Mouse (Mus musculus) adrenal gland, postnatal 4 days (tissue): ENCODE results near the gene Prr5. TPM values are rescaled to one million over a fixed set of nuclear protein-coding genes. Genes with fewer than 3 reads are reported as not detected.
"Not testable (repeated sequence)": the region's sequence is repeated elsewhere in the genome, so short reads cannot be mapped to it uniquely, and the experiment has no call there.

Source experiments
- DNase-seq, 2 experiments: peaks; one replicate each; pipeline ENCODE4 v3.0.0; 2021 to 2022; ENCODE audit warnings: low spot score in 2 of 2, mixed read lengths in 2 of 2
- total RNA-seq, 2 experiments: library from RNA; stranded (reverse); gene quantifications; 2 replicates each; pipeline ENCODE4 v1.2.3; 2021

Gene Prr5
- total RNA-seq, 2 experiments from 2014 or later = 15.3 to 17.6 TPM

DNA sequence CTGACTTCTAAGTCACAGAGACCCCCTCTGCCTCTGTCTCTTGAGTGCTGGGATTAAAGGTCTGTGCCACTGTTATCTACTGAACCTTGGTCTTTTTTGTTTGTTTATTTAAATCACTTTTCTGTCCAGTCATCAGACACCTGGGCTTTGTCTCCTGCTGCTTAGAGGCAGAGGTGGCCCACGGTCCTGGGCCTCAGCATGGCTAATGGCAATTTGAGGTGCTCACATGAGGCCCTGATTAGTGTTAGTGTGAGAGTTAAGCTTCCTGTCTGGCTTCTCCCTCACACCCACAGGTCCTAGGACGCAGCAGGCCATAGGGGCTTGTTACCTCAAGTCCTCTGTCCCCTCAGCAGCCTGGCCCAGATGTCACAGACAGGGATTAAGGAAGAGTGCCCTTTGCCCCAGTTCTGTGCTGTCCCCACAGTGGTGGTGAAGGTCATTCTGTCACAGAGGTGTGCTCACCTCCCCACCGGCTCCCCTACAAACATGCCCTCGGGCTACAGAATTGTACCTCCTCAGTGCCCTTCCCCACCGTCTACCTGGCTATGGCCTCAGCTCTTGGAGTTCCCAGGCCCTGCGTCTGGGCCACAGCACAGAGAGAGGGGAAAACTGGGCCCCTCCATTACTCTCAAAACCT, 37.7 kb downstream of the Prr5 start:
- no peak for DNase-seq

DNA sequence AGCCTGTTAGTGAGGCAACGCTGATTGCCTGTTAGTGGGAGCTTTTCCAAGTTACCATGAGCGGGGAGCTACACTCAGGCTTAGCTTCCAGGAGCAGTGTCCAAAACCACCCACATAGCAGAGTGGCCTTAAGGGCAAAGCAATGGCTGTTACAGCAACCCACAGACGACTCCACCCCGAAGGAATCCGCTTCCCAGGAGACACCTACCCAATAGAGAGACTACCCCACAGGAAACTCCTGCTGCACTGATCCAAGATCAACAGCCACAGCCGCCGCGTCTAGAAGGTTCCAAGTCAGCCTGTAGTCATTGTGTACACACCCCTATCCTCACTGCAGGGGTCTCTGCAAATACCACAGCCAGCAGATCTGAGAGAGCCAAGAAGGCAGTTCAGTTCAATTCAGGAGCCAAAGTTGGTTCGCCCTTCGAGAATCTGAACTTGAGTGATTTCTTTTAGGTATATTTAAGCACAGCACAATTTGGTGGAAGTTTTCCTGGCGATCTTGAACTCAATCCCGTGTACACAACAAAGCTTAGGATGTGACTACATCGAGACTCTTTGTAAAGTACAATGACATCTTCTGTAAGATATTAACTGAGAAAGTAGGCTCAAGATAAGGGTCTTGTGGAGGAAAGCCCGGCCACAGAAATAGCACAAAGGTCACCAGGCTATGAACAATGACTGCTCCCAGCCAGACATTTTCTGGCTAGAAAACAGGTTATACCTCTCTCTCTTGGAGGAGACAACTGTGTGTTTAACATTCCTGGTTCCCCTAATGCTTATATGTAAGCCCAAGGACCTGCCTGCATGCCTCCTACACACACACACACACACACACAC, 43.4 kb downstream of the Prr5 start:
- no peak for DNase-seq

DNA sequence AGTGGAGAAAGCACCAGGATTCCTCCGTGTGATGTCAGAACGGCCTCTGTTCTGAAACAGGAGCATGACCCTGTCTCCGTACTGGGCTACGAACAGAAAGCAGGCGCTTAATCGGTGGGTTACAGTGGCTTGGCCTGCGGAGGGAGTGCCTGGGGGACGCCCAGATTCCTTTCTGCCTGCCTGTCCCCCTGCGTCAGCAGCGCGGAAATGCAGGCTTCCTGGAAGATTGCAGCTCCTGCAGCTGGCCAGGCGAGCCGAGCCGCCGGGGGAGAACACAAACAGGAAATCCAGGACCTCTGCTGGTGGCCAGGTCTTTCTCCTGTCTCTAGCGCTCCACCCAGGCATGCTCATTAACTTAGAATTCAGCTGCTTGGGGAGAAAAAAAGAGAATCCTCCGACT, 45.3 kb downstream of the Prr5 start:
- peak in 1 of 2 experiments; percentile 63 for DNase-seq

DNA sequence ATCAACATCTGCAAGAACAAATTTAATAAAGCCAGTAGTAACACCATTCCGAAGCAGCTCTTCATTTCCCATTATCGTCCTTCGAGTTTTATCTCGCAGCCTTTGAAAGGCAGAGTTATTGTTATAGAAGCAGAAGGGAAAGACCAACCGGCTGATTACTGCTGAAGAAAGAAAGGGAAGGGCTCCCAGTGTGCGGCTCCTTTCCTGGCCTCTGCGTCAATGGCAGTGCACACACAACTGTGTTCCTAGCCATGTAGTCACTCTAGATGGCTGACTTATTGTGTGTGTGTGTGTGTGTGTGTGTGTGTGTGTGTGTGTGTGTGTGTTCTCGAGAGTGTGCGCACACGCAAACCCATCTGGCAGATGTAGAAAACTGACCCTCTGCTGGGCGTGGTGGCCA, 45.7 kb downstream of the Prr5 start:
- DNase-seq = no peak

DNA sequence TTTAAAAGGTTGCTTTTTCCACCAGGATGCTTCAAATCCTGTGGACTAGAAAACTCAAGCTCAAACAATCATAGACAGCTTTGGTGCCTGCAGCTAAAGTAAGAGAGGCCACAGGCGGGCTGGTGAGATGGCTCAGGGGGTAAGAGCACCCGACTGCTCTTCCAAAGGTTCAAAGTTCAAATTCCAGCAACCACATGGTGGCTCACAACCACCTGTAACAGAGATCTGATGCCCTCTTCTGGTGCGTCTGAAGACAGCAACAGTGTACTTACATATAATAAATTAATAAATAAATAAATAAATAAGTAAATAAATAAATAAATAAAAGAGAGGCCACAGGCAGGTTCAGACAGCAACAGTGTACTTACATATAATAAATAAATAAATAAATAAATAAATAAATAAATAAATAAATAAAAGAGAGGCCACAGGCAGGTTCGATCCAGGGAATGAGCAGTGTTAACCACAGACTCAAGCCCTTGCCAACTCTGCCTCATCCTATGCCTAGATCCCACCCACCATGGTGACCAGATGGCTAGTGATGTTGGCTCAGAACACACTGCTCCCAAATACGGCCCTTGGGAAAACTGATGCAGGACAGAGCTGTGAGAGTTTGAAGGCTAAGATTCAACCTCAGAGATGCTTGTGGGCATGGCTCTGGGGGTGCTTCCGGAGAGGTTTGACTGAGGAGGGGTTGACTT, 48.3 kb downstream of the Prr5 start:
- DNase-seq = not testable (repeated sequence)

DNA sequence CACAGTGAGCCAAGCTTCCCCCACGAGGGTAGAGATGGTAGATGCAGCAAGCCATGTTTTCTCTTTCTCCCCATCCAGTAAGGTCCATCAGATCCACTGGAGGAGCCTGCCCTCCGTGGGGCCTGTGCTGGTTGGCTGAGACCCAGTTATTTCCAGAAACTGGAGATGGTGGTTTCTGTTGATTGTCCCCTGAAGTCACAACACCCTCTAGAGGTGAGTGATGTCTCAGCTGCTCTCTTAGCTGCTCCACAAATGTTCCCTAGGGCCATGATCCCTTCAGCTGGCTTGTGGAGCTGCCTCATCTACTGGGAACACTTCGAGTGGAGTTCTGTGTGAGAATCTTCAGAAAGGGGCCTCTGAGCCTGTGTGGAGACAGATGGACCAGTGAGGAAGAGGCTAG, 49.4 kb downstream of the Prr5 start:
- no peak for DNase-seq

DNA sequence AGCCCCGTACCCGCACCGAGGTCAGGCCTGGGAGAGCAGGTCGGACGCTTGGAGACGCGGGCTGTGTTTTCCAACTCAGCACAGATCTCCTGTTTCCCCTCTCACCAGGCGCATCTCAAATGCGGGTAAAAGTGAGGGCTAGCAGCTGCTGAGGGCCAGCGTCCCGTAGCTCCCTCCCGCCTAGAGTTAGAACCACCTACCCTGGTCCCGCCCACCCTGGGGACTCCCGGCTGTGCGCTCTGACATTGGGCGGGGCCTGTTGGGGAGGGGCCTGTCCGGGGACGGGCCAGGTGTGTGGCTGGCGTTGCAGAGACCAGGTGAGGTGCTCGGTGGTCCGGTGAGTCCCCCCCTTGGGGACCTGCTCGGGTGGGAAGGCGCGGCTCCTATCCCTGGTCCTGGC, 50.4 kb downstream of the Prr5 start, which contains the start of gene Arhgap8:
Gene Arhgap8 (plus strand): TSS at position 262 of the 400 bp plus-strand sequence.
- DNase-seq = no peak

DNA sequence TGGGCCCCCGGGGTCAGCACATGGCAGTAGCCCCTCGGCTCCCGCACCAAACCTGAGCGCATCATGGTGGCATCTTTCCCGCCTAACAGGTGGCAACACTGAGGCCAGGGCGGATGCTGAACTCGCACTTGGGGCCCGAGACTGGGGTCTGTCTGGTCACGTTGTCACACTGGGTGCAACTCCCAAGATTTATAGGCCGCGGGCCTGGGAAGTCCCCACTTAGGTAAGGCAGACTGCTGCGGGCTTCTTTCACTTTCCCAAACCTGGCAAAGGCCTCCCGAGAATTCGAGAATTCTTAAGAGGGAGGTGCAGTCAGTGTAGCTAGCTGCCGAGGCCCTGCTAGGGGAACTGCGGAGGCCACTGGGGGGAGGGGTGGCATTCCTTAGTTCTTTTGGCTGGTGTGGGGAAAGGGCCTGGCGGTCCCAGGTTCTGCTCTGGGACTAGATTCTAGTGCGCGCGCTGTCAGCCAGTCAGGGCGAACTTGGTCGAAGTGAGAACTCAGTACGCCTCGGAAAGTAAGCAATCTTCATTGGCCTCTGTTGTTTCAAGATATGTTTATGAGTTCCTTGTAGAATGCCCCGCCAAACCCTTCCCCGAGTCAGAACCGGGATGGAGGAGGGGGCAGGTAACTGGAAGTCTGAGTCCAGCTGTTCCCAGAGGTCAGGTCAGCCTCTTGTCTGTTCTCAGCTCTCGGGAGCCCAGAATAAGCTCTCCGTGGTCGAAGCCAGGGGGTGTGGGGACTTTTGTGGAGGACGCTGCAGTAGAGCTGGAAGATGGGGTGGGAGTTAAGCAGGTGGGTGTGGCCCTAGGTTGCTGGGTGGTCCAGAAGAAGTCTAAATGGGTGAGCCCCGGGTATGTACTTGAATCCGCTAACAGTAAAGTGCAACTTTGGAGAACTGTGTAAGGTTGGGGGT, 51.1 kb downstream of the Prr5 start:
- DNase-seq = no peak

DNA sequence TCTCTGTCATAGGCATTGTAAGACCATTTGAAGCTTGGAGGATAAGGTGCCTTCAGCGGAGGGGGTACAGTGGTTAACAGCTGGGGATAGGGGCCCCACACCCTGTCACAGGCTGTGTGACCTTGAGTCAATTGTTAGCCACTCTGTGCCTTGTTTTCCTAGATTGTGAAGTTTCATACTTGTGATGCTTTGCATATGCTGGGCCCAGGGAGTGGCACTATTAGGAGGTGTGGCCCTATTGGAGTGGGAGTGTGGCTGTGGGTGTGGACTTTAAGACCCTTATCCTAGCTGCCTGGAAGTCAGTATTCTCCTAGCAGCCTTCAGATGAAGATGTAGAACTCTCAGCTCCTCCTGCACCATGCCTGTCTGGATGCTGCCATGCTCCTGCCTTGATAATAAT, 54.2 kb downstream of the Prr5 start:
- not testable (repeated sequence) for DNase-seq

DNA sequence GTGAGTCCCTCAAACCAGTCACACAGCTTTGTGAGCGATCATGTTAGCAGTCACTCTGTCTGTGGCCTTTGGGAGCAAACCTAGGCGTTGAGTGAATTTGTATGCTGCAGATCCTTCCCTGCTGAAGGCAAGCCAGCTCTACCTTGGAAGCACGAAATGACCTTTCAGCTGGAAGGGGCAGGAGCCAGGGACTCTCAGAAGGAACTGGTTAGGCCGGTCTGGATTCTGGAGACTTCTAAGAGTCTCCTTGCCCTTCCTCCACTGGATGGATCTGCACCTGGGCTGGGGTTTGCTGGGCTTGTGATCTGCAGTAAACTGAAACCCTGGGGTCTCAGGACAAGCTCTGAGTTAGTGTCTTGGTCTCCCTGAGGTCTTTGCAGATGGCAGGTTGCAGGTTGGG, 54.8 kb downstream of the Prr5 start:
- no peak for DNase-seq

DNA sequence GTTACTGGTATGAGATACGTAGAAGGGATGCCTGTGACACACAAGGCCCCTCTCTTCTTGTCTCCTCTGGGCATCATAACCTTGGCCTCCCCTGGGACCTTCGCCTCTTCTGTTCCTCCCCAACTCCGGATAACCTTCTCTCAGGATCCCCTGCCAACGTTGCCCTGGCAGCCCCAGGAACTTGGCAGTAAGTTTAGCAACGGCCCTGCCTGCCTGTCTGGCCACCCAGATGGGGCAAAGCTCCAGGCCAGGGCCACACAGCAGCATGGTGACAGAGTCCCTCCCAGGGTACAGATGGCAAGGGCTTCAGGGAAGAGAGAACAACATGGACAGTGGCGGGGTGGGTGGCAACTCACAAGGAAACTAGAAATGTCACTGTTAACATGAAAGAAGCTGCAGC, 60.3 kb downstream of the Prr5 start:
- DNase-seq = peak in 1 of 2 experiments; percentile 16

DNA sequence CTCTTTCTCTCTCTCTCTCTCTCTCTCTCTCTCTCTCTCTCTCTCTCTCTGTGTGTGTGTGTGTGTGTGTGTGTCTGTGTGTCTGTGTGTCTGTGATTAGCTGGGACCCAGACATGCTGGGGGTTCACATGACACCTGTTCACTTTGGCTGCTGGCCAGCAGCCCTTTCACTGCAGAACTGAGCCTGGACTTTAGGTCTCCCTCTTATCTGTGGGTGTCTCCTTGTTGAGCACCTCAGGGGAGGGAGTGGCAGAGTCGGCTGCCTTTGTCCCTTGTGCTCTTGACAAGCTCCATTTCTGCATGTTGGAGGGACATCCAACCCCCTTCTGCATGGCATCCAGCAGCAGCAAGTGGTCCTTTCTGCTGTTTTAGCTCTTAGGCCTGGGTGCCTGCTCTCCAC, 61.5 kb downstream of the Prr5 start:
- no peak for DNase-seq

DNA sequence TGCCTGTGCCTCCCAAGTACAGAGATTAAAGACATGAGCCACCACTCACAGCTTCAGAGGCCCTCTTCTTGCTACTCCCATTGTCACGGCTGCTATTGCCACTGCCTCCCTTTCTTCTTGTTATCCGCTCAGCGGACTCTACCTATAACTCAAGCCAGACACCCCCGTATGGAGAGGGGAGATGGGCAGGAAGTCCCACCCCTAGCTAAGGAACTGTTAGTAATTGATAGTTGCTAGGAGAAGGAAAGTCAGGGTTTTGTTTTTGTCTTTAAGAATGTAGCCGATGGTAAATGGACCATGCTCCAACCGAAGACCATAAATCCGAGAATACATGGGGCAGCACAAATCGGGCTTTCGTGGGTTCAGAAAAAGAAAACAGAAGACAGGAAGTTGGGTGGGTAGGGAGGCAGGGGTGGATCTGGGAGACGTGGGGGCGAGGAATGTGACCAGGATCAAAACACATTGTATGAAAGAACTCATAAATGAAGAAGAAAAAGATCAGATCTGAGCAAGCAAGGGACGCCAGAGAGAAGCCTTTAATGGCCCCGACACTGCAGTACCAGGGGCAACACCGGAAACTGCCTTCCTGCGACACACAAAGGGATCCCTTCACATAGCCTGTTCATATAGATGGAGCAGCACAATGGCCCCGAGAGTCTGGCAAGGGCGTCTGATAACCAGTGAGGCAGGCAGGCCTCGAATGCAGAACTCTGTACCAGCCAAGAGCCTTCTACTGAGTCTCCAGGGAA, 62.4 kb downstream of the Prr5 start:
- DNase-seq = no peak

DNA sequence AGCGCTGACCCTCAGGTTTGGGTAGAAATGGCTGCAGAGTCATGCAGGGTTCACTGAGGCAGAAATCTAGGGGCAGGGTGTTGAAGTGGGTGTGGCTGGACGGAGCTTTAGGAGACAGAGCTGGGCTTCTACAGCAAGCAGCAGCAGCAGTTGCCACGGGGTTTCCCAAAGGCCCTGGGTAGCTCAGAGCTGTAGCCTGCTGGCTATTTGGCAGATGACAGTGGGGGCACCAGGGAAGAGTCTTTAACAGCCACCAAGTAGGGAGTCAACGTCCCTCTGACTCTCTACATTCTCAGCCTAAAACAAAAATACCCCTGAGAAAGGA, 63.0 kb downstream of the Prr5 start:
- no peak for DNase-seq

DNA sequence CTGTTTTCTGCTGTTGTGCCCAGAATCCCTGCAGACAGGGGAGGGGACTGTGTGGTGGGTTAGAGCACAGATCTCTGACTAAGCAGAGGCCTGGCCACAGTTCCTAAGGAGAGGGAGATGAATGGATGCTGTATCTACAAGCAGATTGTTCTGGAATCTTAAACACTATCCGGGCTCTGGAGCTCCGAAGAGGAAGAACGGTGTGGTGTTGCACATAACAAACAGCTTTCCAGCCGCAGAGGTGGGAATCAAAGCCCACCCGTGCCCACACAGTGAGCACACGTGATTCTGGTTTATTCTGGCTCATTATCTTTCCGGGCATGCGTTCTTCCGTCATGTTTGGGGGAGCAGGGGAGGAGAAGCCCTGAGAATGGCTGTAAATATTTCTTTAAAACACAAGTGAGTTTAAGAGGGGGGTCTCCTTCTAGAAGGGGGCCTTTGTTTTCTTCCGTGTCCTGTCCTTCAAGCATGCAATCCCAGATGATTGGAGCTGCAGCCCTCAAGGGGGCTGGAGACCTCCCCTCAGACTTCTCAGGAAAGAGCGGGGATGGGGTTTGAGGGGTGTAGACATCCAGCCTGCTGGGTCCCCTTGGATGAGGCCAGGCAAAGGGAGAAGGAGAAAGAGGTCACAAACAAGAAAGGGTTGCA, 67.0 kb downstream of the Prr5 start:
- DNase-seq = no peak

DNA sequence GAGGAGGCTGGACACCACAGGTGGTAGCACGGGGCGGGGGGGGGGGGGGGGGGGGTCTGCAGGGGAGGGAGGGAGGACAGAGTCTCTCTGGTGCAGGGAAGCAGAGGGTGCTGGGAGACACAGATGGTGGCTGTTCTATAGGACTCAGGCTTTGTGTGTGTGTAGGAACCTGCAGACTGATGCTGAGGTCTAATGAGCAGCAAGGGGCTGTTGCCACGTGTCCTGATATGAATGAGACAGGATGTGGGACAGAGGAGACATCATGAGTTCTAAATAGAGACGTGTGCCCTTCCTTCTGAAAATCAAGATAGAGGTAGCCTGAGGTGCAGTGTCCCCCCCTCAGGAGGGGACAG, 67.5 kb downstream of the Prr5 start:
- DNase-seq = no peak

DNA sequence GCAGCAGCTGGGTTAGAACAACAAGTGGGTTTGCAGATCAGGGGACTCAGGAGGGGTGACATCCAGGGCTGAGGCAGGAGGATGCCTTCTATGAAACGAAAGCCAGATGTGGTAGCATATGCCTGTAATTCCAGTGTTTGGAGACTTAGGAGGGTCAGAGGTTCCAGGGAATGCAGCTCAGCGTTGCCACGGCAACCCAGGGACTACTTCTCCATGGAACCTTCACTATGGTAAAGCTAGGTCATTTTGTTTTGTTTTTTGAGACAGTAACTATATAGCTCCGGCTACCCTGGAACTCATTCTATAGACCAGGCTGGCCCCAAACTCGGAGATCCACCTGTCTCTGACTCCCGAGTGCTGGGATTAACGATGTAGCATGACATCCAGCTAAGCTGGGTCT, 68.8 kb downstream of the Prr5 start:
- DNase-seq = no peak

DNA sequence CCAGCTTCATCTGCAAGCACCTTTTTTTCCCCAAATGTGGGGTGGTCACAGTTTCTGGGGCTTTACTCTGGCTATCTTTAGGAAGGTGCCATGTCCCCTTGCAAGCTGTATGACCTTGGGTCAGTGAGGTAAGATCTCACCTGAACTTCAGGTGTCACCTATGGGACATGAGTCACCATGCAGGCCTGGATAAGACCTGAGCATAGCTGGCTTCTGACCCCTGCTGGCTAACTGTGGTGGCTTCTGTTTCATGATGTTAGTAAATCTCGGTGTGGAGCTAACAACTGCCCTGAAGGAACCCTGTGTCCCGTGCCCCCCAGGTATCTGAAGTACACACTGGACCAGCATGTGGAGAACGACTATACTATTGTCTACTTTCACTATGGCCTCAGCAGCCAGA, 72.2 kb downstream of the Prr5 start:
- DNase-seq = no peak

DNA sequence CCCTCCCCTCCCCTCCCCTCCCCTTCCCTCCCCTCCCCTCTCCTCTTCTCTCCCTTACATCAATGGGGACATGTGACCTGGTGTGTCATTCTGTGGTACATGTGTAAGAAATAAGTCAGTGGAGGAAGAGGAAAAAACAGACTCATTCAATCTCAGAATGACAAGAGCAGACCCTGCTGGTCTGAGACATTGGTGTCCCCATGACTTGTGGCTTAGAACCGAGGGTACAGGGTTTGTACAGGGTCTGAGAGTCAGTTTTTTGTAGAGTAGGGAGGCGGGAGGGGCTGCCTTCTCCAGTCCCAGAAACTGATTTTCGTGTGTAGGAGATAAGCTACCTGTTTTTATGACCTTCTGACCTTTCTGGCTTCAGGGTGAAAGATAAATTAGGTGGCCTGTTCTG, 73.9 kb downstream of the Prr5 start:
- DNase-seq = no peak

DNA sequence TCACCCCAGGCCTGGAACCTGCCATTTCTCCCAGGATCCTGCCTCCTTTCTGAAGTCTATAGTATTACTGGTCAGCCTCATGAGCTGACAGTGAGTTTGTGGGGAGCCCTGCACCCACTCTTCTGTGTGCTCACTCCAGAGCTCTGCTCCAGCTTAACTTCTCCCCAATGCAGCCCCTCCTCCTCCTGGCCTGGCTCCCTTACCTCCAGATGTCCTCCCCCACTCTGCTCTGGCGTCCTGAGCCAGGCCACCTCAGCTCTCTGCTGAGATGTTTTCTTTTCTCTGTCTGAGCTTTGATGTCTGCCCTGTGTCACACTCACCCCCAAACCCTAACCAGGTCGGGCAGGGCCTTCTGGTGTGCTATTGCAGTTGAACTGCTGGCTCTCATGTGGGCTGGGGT, 74.9 kb downstream of the Prr5 start:
- DNase-seq = no peak
